Mouse (Mus musculus) urinary bladder, postnatal 25 days (tissue): Measurements from ENCODE around the gene Gm29554.
"Not testable (repeated sequence)": the region's sequence is repeated elsewhere in the genome, so short reads cannot be mapped to it uniquely, and the experiment has no call there.

Experiments used
- DNase-seq: peaks from one replicate; pipeline ENCODE4 v3.0.0; 2022; ENCODE audit warnings: low spot score

The Gm29554 gene

DNA sequence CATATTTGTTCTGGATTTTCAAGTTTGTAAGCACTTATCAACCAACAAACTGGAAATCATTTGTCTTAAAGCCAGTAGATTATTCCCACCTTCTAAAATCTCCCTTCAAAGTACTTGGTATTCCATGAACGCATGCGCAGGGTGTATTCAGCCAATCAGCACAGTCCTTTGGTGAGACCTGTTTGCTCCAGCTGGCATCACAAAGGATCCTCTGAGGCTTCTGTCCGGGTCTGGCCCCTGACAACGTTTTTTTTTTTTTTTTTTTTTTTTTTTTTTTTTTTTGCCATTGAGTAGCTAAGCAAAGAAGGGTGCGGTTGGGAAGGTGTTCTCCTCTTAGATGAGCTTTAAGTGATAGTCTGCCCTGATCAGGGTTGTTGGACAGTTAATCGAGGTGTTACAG is at the start of gene Gm29554:
TSS of gene Gm29554 (plus strand) at position 301 of the 400 bp plus-strand sequence.
- DNase-seq: not testable (repeated sequence)
